Mouse (Mus musculus): Measurements from ENCODE around the gene Pxdc1.
A peak's percentile ranks its signal among the peaks of the same experiment; 100 is the strongest.

Pxdc1 gene

DNA sequence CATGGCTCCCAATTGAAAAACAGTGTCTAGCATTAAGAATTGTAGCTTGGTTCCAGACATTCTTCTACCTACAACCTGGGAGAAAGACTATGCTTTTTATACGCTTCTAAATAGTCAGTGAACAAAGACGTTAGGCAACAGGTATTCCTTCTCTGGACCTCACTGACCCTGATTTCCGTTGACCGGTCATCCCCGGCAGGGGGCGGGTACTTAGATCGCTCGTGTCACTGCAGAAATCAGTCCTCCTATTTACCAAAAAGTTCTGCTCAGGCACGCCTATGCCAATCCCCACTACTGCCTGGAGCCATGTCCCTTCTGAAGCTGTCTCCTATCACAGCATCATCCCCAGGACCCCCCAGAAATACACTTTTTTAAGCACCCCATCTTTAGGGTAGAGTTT is at the start of gene Pxdc1:
Gene Pxdc1 (minus strand): TSS at position 96 of the 400 bp plus-strand sequence.
- peak; percentile 66 to 78 for DNase-seq

- no peak for DNase-seq
Measured at GRCm38 (mm10) chr13:34700630-34701029, 47.3 kb upstream of the Pxdc1 start.

GRCm38 (mm10) chr13:34700091-34700490 is 46.8 kb upstream of the Pxdc1 start:
- no peak for DNase-seq

- no peak for DNase-seq
Measured at GRCm38 (mm10) chr13:34696734-34697332, 43.5 kb upstream of the Pxdc1 start.

DNA sequence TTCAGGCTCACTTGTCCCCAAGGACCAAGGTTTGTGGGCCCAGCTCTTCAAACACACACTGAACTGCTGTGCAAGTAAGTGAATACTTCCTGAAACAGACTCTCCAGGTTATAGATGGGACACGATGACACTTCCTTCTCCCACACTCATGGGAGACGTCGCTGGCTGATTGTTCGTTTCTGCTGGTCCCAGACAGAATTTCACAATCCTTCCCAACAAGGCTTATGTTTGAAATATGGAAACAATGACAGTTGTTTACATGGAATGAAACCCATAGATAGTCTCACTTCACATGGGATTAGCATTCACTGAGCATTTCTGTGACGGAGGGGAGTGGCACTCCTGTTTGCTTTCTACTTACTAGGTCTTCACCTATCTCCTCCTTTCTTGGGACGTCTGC is 39.8 kb upstream of the Pxdc1 start:
- no peak for DNase-seq

GRCm38 (mm10) chr13:34691049-34691448 is 37.8 kb upstream of the Pxdc1 start:
- DNase-seq: no peak

GRCm38 (mm10) chr13:34685008-34685765 is 31.9 kb upstream of the Pxdc1 start:
- DNase-seq: no peak

DNA sequence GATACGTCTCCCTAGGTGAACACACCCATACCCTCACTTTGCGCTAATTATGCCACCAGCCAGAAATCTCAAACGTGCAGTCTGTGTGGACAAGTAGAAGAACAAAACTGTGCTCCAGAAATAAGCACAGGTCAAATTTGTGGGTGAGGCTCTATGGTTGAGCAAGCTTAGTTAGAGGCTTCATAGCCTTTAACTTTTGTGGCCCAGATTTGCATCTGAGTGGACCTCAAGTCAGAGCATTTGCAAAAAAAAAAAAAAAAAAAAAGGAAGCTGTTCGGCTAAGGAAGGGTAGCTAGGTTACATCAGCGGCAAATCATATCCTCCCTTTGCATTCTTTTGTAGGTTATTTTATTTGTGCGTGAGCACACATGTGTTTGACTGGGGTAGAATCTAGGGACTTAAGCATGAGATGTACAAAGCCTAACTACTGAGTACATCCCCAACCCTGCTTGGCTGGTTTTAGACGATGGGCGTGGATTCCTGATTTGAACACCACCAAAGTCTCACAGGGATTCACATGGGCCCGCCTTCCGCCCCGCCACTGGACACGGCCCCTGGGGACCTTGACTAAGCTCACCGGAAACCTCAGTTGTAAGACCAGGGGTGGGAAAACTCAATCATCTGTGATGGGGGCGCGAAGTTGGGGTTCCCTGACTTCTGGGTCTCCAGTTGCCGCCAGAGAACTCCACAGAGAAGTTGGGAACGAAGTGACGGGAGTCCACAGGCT is 30.6 kb upstream of the Pxdc1 start:
- no peak for DNase-seq

- DNase-seq: no peak
Measured at GRCm38 (mm10) chr13:34683270-34683669, 30.0 kb upstream of the Pxdc1 start.

GRCm38 (mm10) chr13:34676507-34676906 is 23.2 kb upstream of the Pxdc1 start:
- no peak for DNase-seq

DNA sequence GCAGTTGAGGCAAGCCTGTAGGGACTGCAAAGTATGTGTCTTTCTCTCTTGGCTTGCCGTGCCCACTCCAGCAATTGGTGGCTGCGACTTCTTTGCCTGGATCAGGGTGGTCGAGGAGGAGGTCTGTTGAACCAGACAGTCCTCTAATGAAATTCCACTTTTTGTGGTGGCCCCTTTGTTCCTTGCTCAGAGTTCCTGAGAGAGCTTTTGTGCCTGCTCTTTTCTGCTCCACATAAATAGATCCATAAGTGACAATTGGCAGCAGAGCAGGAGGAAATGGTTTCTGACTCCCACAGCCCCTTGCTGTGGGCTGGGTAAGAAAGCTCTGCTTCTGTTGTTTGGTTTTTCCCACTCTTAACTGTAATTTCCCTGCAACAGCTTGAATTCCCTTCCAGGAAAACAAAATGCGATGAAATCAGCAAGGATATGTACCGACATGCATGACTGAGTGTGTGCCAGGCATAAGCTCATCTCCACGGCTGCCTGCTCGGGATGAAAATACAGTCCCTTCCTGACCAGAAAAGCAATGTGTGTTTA is 22.6 kb upstream of the Pxdc1 start:
- DNase-seq: peak in 1 of 2 experiments; percentile 12

- DNase-seq: no peak
Measured at GRCm38 (mm10) chr13:34673354-34673753, 20.1 kb upstream of the Pxdc1 start.

- no peak for DNase-seq
Measured at GRCm38 (mm10) chr13:34669919-34670865, 16.9 kb upstream of the Pxdc1 start.

GRCm38 (mm10) chr13:34667197-34667596 is 13.9 kb upstream of the Pxdc1 start:
- no peak for DNase-seq

GRCm38 (mm10) chr13:34665074-34665473 is 11.8 kb upstream of the Pxdc1 start:
- no peak for DNase-seq

GRCm38 (mm10) chr13:34663762-34664161 is 10.5 kb upstream of the Pxdc1 start:
- no peak for DNase-seq

- no peak for DNase-seq
Measured at GRCm38 (mm10) chr13:34659507-34659906, 6.2 kb upstream of the Pxdc1 start.

- DNase-seq: no peak
Measured at GRCm38 (mm10) chr13:34656351-34656750, 3.1 kb upstream of the Pxdc1 start.

- DNase-seq: peak; percentile 84 to 90
Measured at GRCm38 (mm10) chr13:34652353-34653241, 689 bp downstream of the Pxdc1 start.

DNA sequence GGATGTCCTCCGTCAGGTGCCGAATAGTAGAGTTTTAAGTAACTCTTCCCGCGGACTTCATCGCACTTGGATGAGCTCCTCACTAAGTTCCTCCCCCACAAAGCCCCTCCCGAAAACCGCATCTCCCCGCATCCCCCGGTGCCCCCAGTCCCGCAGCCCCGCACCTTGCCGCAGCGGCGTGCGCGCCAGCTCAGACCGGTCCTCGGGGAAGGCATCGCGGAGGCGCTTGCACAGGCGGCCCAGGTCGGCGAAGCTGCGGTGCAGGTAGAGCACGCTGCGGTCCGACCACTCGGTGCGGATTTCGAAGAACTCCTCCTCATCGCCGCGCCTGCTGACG is 1.3 kb downstream of the Pxdc1 start:
- DNase-seq: peak in 1 of 2 experiments; percentile 46

DNA sequence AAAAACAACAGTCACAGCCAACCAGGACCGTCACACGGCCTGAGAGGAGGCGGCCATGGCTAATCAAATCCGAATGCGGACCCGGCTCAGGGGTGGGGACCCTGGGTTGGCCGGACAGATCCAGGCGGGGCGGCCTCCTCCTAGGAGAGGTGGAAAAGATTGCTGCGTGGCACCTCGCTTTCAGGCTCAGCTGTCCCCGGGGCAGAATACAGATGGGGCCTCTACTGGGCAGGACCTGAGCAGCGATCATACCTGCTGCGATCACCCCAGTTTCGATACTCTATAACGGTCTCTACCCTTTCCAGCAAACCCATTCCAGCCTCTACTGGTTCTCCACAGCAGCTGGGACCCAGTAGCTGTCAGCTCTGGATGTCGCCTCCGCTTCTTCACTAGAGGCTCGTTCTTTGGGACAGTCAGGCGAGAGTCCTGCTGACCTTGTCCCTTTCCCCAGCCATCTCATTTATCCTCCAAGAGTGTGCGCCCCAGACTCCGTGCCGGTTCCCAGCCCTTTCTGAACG is 1.8 kb downstream of the Pxdc1 start:
- peak; percentile 65 to 69 for DNase-seq
